Mouse (Mus musculus) frontal cortex, postnatal 25 days (tissue): ENCODE measurements at regions not wholly inside any gene's neighbourhood (a gene's known extent, or its start where the extent isn't known, plus 50 kb on each side); places are given as distances from the start of the nearest gene placed in this dataset.
"Not testable (repeated sequence)": the region's sequence is repeated elsewhere in the genome, so short reads cannot be mapped to it uniquely, and the experiment has no call there.

Experiments used
- DNase-seq, 2 experiments: peaks; one replicate each; pipeline ENCODE4 v3.0.0; 2022; ENCODE audit warnings: low spot score in 2 of 2

GRCm38 (mm10) chr1:166900028-166900427 is 101.2 kb upstream of the Fam78b start:
- no peak for DNase-seq

- no peak for DNase-seq
Observed at GRCm38 (mm10) chr1:166900441-166901161, 100.6 kb upstream of the Fam78b start.

- DNase-seq = no peak
Observed at GRCm38 (mm10) chr1:166901574-166901973, 99.6 kb upstream of the Fam78b start.

GRCm38 (mm10) chr1:166903417-166903816 is 97.8 kb upstream of the Fam78b start:
- DNase-seq = no peak

GRCm38 (mm10) chr1:166908231-166908805 is 92.9 kb upstream of the Fam78b start:
- DNase-seq = no peak

GRCm38 (mm10) chr1:166912195-166912594 is 89.0 kb upstream of the Fam78b start:
- DNase-seq = not testable (repeated sequence)

GRCm38 (mm10) chr1:166922911-166923712 is 78.1 kb upstream of the Fam78b start:
- no peak for DNase-seq

- DNase-seq = no peak
Observed at GRCm38 (mm10) chr1:166923713-166923975, 77.6 kb upstream of the Fam78b start.

GRCm38 (mm10) chr1:166924126-166924525 is 77.1 kb upstream of the Fam78b start:
- DNase-seq = no peak

GRCm38 (mm10) chr1:166926078-166926477 is 75.1 kb upstream of the Fam78b start:
- DNase-seq = no peak

GRCm38 (mm10) chr1:166939744-166940143 is 61.5 kb upstream of the Fam78b start:
- DNase-seq = not testable (repeated sequence)

- DNase-seq = not testable (repeated sequence)
Observed at GRCm38 (mm10) chr1:166940146-166941076, 60.8 kb upstream of the Fam78b start.

- DNase-seq = no peak
Observed at GRCm38 (mm10) chr1:166942201-166942600, 59.0 kb upstream of the Fam78b start.

GRCm38 (mm10) chr1:166944540-166944939 is 56.7 kb upstream of the Fam78b start:
- no peak for DNase-seq

GRCm38 (mm10) chr1:166947844-166948702 is 53.1 kb upstream of the Fam78b start:
- no peak for DNase-seq
